Mouse (Mus musculus): ENCODE results near the gene Rundc3a.

DNA sequence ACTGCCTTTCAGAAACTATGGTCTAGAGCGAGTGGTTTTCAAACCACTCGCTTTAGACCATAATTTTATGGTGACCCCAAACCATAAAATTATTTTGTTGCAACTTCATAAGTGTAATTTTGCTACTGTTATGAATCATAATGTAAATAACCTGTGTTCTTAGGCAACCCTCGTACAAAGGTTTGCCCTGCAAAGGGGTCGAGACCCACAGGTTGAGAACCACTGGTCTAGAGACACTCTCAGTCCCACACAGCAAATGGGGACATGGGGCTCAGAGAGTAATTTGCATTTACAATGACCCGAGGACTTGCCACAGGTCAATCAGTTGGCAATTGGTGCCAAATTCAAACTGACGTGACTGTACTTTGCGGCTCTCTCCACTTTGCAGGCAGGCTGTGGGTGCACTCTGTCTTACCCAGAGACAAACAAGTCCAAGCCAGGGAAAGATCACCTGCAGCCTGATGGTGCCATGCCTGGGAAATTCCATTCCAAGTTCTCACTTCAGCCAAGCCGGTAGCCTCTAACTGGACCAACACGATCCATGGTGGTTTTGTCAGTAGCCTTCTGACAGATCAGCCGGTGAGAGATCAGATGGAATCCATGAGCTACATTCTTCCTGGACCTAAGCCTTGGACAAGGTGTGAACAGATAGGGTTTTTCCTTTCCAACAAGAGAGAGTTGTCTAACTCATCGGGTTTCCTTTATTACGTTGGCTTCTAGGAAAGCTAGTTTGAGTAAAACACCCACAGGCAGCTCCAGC lies 21.1 kb upstream of the Rundc3a start:
- TF ChIP-seq POLR2A (IDR thresholded peaks at IDR 0.05; ENCODE audit: control insufficient read depth, low read depth, low read length) (no peak), CTCF (IDR thresholded peaks at IDR 0.05; ENCODE audit: control insufficient read depth, insufficient read depth, insufficient replicate concordance, low read depth, low read length) (no peak)
